Mouse (Mus musculus) monocyte, adult 5-6 weeks (primary cell): ENCODE data around the gene Ass1. TPM values are rescaled to one million over a fixed set of nuclear protein-coding genes. Genes with fewer than 3 reads are reported as not detected.

Experiments
- ATAC-seq: fragments of 153-309, 156-312 bp; replicated peaks from 2 replicates; pipeline ENCODE4 v1.8.0; 2017; ENCODE audit warnings: mild to moderate bottlenecking; ENCODE audit not compliant: low TSS enrichment, insufficient number of reproducible peaks, severe bottlenecking, poor library complexity, low FRiP score
- total RNA-seq: library from RNA; stranded (forward); fragments of 200-1000, 200-491, 200-594 nt; gene quantifications from 3 replicates; pipeline ENCODE4 v1.2.3, GENCODE M21; 2017

Gene Ass1
- total RNA-seq, 1 experiment from 2014 or later = 13.5 TPM

- no peak for ATAC-seq
Observed at GRCm38 (mm10) chr2:31453559-31454177, 16.3 kb upstream of the Ass1 start.

GRCm38 (mm10) chr2:31454280-31454679 lies 15.7 kb upstream of the Ass1 start:
- no peak for ATAC-seq

- ATAC-seq = no peak
Observed at GRCm38 (mm10) chr2:31455418-31455817, 14.6 kb upstream of the Ass1 start.

DNA sequence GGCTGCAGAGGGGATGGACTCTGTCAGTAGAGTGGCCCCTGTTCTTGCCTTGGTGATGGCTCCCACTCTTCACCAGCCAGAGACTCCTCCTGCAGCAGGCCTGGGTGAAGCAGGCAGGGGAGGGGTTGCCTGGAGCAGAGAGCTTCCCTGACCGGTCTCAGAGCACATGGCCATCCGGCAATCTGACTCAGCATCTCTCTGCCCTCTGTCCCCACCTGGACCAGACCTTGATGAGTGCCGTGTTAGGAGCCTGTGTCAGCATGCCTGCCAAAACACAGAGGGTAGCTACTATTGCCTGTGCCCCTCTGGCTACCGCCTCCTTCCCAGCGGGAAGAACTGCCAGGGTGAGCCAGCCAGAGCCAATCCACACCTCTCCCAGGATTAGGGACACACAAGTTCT lies 11.5 kb upstream of the Ass1 start:
- ATAC-seq = no peak

GRCm38 (mm10) chr2:31458989-31459936 lies 10.7 kb upstream of the Ass1 start:
- ATAC-seq = no peak

DNA sequence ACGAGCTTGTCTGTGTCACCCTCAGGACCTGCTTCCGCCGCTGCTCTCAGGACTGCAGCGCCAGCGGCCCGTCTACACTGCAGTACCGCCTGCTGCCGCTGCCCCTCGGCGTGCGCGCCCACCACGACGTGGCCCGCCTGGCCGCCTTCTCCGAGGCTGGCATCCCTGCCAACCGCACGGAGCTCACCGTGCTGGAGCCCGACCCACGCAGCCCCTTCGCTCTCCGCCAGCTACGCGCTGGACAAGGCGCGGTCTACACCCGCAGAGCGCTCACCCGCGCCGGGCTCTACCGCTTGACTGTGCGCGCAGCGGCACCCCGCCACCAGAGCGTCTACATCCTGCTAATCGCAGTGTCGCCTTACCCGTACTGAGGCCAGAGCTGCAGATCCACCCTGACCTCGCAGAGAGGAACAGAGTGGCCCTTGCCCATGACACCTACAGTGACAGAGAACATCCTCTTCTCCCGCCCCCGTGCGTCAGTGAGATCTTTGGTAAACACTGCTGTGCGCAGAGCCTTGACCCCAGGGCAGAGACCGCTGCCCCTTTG lies 9.9 kb upstream of the Ass1 start:
- peak; percentile 59 for ATAC-seq

- no peak for ATAC-seq
Observed at GRCm38 (mm10) chr2:31460920-31461319, 9.1 kb upstream of the Ass1 start.

DNA sequence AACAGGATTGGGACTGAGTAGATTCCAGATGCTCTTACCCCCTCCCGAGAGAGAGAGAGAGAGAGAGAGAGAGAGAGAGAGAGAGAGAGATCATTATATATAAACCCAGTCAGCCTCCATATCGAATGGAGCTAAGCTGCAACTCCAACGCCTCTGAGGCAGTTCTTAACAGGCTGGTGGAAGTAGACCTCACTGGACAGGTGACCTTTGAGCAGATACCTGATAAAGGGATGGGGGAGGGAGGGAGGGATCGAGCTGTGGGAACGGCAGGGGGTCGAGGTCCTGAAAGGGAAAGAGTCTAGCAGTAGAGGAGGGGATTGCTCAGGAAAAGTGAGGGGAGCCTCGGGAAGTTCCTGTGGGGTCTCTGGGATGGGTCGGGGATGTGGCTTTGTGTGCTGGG lies 8.0 kb upstream of the Ass1 start:
- ATAC-seq = no peak

GRCm38 (mm10) chr2:31463253-31463652 lies 6.8 kb upstream of the Ass1 start:
- no peak for ATAC-seq

DNA sequence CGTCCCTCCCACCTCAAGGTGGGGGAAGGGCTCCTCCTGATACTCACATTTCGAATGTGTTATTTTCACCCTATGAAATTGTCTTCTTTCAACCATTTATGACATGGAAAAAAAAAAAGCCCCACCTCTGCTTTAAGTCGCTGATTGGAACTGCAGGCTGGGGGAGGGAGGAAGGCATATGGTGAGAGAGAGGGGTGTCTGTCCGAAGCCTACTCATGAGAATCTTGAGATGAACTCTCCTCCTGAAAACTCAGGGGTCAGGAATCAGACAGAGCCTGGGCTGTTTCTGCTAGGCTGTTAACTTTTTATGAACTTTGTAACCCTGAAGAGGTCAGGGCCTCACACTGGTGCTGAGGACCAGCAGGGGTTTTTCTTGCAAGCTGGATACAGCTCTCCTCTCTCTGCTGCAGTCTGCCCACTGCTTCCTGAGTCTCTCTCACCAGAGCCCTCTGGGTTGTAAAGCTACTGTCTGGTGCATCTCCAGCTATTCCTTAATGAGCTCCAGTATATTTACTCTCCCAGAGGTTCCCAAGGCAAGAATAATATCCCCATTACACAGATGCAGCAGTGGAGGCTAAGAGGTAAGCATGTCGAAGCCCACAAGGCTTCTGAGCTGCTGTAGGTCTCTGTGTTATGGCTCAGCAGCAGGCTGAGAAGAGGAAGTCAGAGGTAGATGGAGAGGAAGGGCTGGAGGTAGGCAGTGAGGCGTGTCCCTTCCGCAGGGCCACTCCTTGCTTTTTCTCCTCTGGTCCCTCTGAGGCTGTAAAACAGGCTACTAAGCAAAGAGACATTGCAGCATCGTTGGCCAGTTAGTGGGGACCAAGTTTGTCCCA lies 6.1 kb upstream of the Ass1 start:
- ATAC-seq = no peak

- ATAC-seq = no peak
Observed at GRCm38 (mm10) chr2:31464529-31464910, 5.5 kb upstream of the Ass1 start.

GRCm38 (mm10) chr2:31467457-31467856 lies 2.5 kb upstream of the Ass1 start:
- no peak for ATAC-seq

DNA sequence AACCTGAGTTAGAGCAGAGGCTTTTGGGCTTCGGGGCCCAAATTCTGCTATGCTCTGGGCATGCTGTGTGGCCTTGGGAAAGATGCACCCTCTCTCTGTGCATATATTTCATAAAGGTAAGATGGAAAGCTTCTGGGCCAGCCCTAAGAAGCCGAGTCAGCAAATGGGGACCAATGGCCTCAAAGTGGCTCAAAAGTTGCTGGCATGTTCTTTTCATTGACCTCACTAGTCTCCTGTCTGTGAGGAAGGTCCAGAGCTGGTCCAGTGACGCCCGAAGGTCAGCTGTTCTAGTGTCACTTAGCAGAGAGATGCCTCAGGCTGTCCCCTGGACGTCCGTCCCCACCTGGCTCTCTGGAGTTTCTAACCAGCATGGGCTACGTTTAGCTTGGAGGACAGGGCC lies 1.1 kb upstream of the Ass1 start:
- no peak for ATAC-seq

DNA sequence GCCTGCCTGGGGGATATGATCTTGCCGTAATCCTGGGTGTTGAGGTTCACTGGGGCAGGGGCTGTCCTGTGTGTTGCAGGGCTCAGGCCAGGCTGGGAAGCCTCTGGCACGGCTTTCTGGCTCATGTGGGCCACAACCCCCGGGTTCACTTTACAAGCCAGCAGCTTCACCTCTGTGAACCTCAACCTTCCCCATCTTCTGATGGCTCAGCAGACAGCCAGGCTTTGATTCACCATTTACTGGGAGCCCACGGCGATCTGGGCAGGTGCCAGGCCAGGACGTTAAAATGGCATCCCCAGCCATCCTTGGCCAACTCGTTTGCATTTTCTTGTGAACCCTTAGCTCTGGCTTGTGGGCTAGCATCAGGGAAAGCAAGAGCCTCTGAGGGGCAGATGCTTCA lies 527 bp upstream of the Ass1 start:
- no peak for ATAC-seq

- ATAC-seq = no peak
Observed at GRCm38 (mm10) chr2:31470683-31471385, 827 bp downstream of the Ass1 start.

DNA sequence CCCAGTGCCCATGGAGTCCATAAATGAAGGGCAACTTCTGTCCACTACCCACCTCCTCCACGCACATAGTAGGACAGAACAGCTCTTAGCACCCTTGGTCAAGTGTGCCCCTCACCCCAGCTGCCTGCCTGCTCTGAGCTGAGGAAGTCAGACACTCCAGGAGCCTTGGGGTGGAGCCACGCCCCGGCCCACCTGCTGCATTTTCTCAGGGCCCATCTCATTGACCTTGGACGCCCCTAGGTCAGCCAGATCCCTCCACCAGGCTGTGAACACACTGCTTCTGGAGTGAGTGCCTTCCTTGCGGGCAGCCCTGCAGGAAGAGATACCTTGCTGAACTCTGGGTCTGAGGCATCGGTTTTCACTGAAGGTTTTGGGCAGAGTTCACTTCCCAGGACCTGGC lies 1.6 kb downstream of the Ass1 start:
- ATAC-seq = no peak

DNA sequence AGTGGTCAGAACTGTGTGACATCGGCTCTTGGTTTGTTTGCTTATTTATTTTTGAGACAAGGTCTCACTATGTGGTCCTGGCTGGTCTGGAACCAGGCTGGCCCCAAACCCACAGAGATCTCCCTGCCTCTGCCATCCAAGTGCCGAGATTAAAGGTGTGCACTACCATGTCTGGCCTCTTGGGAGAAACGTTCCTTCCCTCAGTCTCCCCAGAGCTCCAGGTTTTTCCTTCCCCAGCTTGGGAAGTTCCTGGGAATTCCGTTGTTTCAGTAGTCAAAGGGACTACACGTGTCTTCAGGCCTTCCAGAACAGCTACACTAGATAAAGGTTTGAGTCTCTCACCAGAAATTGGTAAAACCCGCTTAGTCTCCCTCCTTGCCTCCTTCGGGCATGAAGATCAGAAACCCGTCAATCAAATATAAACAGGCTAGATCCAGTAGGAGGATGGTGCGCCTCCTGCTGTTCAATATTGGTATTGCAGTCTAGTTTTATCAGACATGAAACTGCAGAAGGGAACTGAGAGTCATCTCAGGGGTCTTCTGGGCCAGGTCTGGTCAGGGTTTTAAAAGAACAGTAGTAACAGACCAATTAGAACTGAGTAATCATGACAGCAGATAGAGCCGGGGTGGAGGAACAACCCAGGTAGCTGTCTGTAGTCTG lies 2.5 kb downstream of the Ass1 start:
- peak; percentile 47; the same call in 1 of the 2 replicates for ATAC-seq

GRCm38 (mm10) chr2:31473941-31474340 lies 3.9 kb downstream of the Ass1 start:
- no peak for ATAC-seq
